Mouse (Mus musculus): ENCODE results near the gene Dhtkd1. TPM values are rescaled to one million over a fixed set of nuclear protein-coding genes. Genes with fewer than 3 reads are reported as not detected.
"Not testable (repeated sequence)": the region's sequence is repeated elsewhere in the genome, so short reads cannot be mapped to it uniquely, and the experiment has no call there.

The Dhtkd1 gene
- polyA plus RNA-seq, 1 experiment from 2014 or later: 3.3 TPM

- H3K36me3 ChIP-seq (ENCODE audit: control insufficient read depth, insufficient read depth, low read length): no peaks in the 10 kb centered on the region
- peak overlapping the region; percentile 74 to 78 for H3K27ac ChIP-seq (replicated peaks in 1 of 2; ENCODE audit: control insufficient read depth in 1 of 2, insufficient read depth in 1 of 2, low read depth in 2 of 2, low read length in 2 of 2)
- peak; percentile 48; the same call in 1 of the 2 replicates for ATAC-seq (ENCODE audit: insufficient number of reproducible peaks, insufficient read depth, low FRiP score, low read depth)
- H3K9me3 ChIP-seq (ENCODE audit: control insufficient read depth, low read length): no peaks in the 10 kb centered on the region
- WGBS: under 1% methylated on average over 46 of the region's 46 CpGs
- peak overlapping the region; percentile 90 for H3K4me2 ChIP-seq (ENCODE audit: low read length)
- peaks cover 0 to 7% of the 10 kb centered on the region in 2 experiments; a peak in 2 of 4 replicates for H3K4me1 ChIP-seq (ENCODE audit: control insufficient read depth in 2 of 2, insufficient read depth in 2 of 2, low read length in 2 of 2)
- peak overlapping the region; percentile 83 for H3K9ac ChIP-seq (ENCODE audit: low read length)
- no peaks in the 10 kb centered on the region for H3K27me3 ChIP-seq (ENCODE audit: control insufficient read depth, insufficient read depth, low read length)
- peak overlapping the region; percentile 68 to 79 for H3K4me3 ChIP-seq (ENCODE audit: control insufficient read depth in 1 of 2, insufficient read depth in 1 of 2, low read depth in 1 of 2, low read length in 2 of 2)
Observed at GRCm38 (mm10) chr2:5951621-5952211, 9.1 kb upstream of the Dhtkd1 start.

GRCm38 (mm10) chr2:5950766-5951595, 8.4 kb upstream of the Dhtkd1 start, which contains the start of gene Upf2:
Gene Upf2, plus strand, starts transcription at chr2:5951469.
- WGBS: 1% methylated on average over 53 of the region's 54 CpGs
- Histone ChIP-seq H3K36me3 (ENCODE audit: control insufficient read depth, insufficient read depth, low read length) (no peaks in the 10 kb centered on the region), H3K27ac (replicated peaks in 1 of 2; ENCODE audit: control insufficient read depth in 1 of 2, insufficient read depth in 1 of 2, low read depth in 2 of 2, low read length in 2 of 2) (peak within 1 kb of the TSS; percentile 78 to 88), H3K4me1 (ENCODE audit: control insufficient read depth in 2 of 2, insufficient read depth in 2 of 2, low read length in 2 of 2) (peaks cover 0 to 7% of the 10 kb centered on the region in 2 experiments; a peak in 2 of 4 replicates), H3K4me3 (ENCODE audit: control insufficient read depth in 1 of 2, insufficient read depth in 1 of 2, low read depth in 1 of 2, low read length in 2 of 2) (peak within 1 kb of the TSS; percentile 68 to 86), H3K27me3 (ENCODE audit: control insufficient read depth, insufficient read depth, low read length) (no peaks in the 10 kb centered on the region), H3K9me3 (ENCODE audit: control insufficient read depth, low read length) (no peaks in the 10 kb centered on the region), H3K4me2 (ENCODE audit: low read length) (peak within 1 kb of the TSS; percentile 90), H3K9ac (ENCODE audit: low read length) (peak within 1 kb of the TSS; percentile 83)
- ATAC-seq (ENCODE audit: insufficient number of reproducible peaks, insufficient read depth, low FRiP score, low read depth): peak; percentile 94

GRCm38 (mm10) chr2:5950305-5950704, 7.7 kb upstream of the Dhtkd1 start:
- peaks cover 0 to 7% of the 10 kb centered on the region in 2 experiments; a peak in 2 of 4 replicates for H3K4me1 ChIP-seq (ENCODE audit: control insufficient read depth in 2 of 2, insufficient read depth in 2 of 2, low read length in 2 of 2)
- peak overlapping the region; percentile 59 to 88 for H3K27ac ChIP-seq (replicated peaks in 1 of 2; ENCODE audit: control insufficient read depth in 1 of 2, insufficient read depth in 1 of 2, low read depth in 2 of 2, low read length in 2 of 2)
- WGBS: 4% methylated on average over 6 of the region's 6 CpGs
- peak overlapping the region; percentile 68 for H3K4me2 ChIP-seq (ENCODE audit: low read length)
- H3K9me3 ChIP-seq (ENCODE audit: control insufficient read depth, low read length): no peaks in the 10 kb centered on the region
- H3K4me3 ChIP-seq (ENCODE audit: control insufficient read depth in 1 of 2, insufficient read depth in 1 of 2, low read depth in 1 of 2, low read length in 2 of 2): peak overlapping the region; percentile 68 to 86
- ATAC-seq (ENCODE audit: insufficient number of reproducible peaks, insufficient read depth, low FRiP score, low read depth): no peak
- H3K36me3 ChIP-seq (ENCODE audit: control insufficient read depth, insufficient read depth, low read length): no peaks in the 10 kb centered on the region
- H3K9ac ChIP-seq (ENCODE audit: low read length): peak overlapping the region; percentile 83
- H3K27me3 ChIP-seq (ENCODE audit: control insufficient read depth, insufficient read depth, low read length): no peaks in the 10 kb centered on the region

DNA sequence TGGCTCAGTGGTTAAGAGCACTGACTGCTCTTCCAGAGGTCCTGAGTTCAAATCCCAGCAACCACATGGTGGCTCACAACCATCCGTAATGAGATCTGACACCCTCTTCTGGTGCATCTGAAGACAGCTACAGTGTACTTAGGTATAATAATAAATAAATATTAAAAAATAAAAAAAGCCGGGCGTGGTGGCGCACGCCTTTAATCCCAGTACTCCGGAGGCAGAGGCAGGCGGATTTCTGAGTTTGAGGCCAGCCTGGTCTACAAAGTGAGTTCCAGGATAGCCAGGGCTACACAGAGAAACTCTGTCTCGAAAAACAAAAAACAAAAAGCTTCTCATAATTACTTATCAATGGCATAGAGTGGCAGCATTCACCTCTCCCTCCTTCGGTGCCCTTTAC, 7.2 kb upstream of the Dhtkd1 start:
- not testable (repeated sequence) for H3K36me3 ChIP-seq (ENCODE audit: control insufficient read depth, insufficient read depth, low read length); H3K27me3 ChIP-seq (ENCODE audit: control insufficient read depth, insufficient read depth, low read length); H3K9me3 ChIP-seq (ENCODE audit: control insufficient read depth, low read length); ATAC-seq (ENCODE audit: insufficient number of reproducible peaks, insufficient read depth, low FRiP score, low read depth); H3K4me1 ChIP-seq (ENCODE audit: control insufficient read depth in 2 of 2, insufficient read depth in 2 of 2, low read length in 2 of 2); H3K27ac ChIP-seq (replicated peaks in 1 of 2; ENCODE audit: control insufficient read depth in 1 of 2, insufficient read depth in 1 of 2, low read depth in 2 of 2, low read length in 2 of 2)
- WGBS: 97% methylated on average over 9 of the region's 9 CpGs
- peak overlapping the region; percentile 68 for H3K4me2 ChIP-seq (ENCODE audit: low read length)
- peak overlapping the region; percentile 83 for H3K9ac ChIP-seq (ENCODE audit: low read length)
- peak overlapping the region in 1 of 2 experiments; percentile 68; a peak in 2 of 4 replicates for H3K4me3 ChIP-seq (ENCODE audit: control insufficient read depth in 1 of 2, insufficient read depth in 1 of 2, low read depth in 1 of 2, low read length in 2 of 2)

DNA sequence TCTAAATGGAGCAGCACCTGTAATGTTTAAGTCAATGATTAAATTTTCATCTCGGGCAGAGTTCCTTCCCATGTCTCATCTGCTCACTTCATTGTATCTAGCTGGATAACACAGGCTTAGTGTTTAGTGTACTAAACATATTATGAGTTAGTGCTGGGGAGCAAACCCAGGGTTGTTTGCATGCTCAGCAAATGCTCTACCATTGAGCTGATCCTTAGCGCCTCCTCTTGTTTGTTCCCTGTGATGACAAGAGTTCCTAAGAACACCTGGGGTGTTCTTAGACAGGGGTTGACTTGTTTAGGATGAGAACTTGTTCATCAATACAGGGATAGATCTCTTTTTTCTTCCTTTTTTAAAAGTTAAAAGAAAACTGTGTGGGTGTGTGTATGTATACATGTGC, 6.4 kb upstream of the Dhtkd1 start:
- Histone ChIP-seq H3K9me3 (ENCODE audit: control insufficient read depth, low read length) (no peaks in the 10 kb centered on the region), H3K4me2 (ENCODE audit: low read length) (no peak overlapping the region), H3K27me3 (ENCODE audit: control insufficient read depth, insufficient read depth, low read length) (no peaks in the 10 kb centered on the region), H3K27ac (replicated peaks in 1 of 2; ENCODE audit: control insufficient read depth in 1 of 2, insufficient read depth in 1 of 2, low read depth in 2 of 2, low read length in 2 of 2) (no peak overlapping the region), H3K9ac (ENCODE audit: low read length) (no peak overlapping the region), H3K4me1 (ENCODE audit: control insufficient read depth in 2 of 2, insufficient read depth in 2 of 2, low read length in 2 of 2) (peaks cover 0 to 7% of the 10 kb centered on the region in 2 experiments; a peak in 2 of 4 replicates), H3K36me3 (ENCODE audit: control insufficient read depth, insufficient read depth, low read length) (no peaks in the 10 kb centered on the region), H3K4me3 (ENCODE audit: control insufficient read depth in 1 of 2, insufficient read depth in 1 of 2, low read depth in 1 of 2, low read length in 2 of 2) (no peak overlapping the region)
- WGBS: 88% methylated on average over 2 of the region's 2 CpGs
- ATAC-seq (ENCODE audit: insufficient number of reproducible peaks, insufficient read depth, low FRiP score, low read depth): no peak

- no peak overlapping the region for H3K4me2 ChIP-seq (ENCODE audit: low read length)
- no peak overlapping the region for H3K4me3 ChIP-seq (ENCODE audit: control insufficient read depth in 1 of 2, insufficient read depth in 1 of 2, low read depth in 1 of 2, low read length in 2 of 2)
- no peaks in the 10 kb centered on the region for H3K27me3 ChIP-seq (ENCODE audit: control insufficient read depth, insufficient read depth, low read length)
- H3K36me3 ChIP-seq (ENCODE audit: control insufficient read depth, insufficient read depth, low read length): no peaks in the 10 kb centered on the region
- H3K27ac ChIP-seq (replicated peaks in 1 of 2; ENCODE audit: control insufficient read depth in 1 of 2, insufficient read depth in 1 of 2, low read depth in 2 of 2, low read length in 2 of 2): no peak overlapping the region
- peaks cover under 1 to 3% of the 10 kb centered on the region in 2 experiments; a peak in 1 of 4 replicates for H3K4me1 ChIP-seq (ENCODE audit: control insufficient read depth in 2 of 2, insufficient read depth in 2 of 2, low read length in 2 of 2)
- 66% methylated on average over 3 of the region's 3 CpGs for WGBS
- H3K9me3 ChIP-seq (ENCODE audit: control insufficient read depth, low read length): no peaks in the 10 kb centered on the region
- no peak overlapping the region for H3K9ac ChIP-seq (ENCODE audit: low read length)
- ATAC-seq (ENCODE audit: insufficient number of reproducible peaks, insufficient read depth, low FRiP score, low read depth): no peak
Observed at GRCm38 (mm10) chr2:5946876-5947275, 4.3 kb upstream of the Dhtkd1 start.

GRCm38 (mm10) chr2:5945629-5946028, 3.0 kb upstream of the Dhtkd1 start:
- Histone ChIP-seq H3K36me3 (ENCODE audit: control insufficient read depth, insufficient read depth, low read length) (no peaks in the 10 kb centered on the region), H3K4me1 (ENCODE audit: control insufficient read depth in 2 of 2, insufficient read depth in 2 of 2, low read length in 2 of 2) (peaks cover 2 to 3% of the 10 kb centered on the region in 2 experiments; a peak in 1 of 4 replicates), H3K9ac (ENCODE audit: low read length) (no peak overlapping the region), H3K9me3 (ENCODE audit: control insufficient read depth, low read length) (no peaks in the 10 kb centered on the region), H3K4me2 (ENCODE audit: low read length) (no peak overlapping the region), H3K4me3 (ENCODE audit: control insufficient read depth in 1 of 2, insufficient read depth in 1 of 2, low read depth in 1 of 2, low read length in 2 of 2) (no peak overlapping the region), H3K27me3 (ENCODE audit: control insufficient read depth, insufficient read depth, low read length) (no peaks in the 10 kb centered on the region), H3K27ac (replicated peaks in 1 of 2; ENCODE audit: control insufficient read depth in 1 of 2, insufficient read depth in 1 of 2, low read depth in 2 of 2, low read length in 2 of 2) (no peak overlapping the region)
- WGBS: 93% methylated on average over 1 of the region's 1 CpGs
- ATAC-seq (ENCODE audit: insufficient number of reproducible peaks, insufficient read depth, low FRiP score, low read depth): no peak

All from heart, embryonic 14.5 days (tissue).